Mouse (Mus musculus) limb, embryonic 12.5 days (tissue): ENCODE measurements at regions not wholly inside any gene's neighbourhood (a gene's known extent, or its start where the extent isn't known, plus 50 kb on each side); places are given as distances from the start of the nearest gene placed in this dataset.

ENCODE experiments used
- ATAC-seq: fragments of 200-750 bp; cut with Nextera tagmentation; 2 replicates; pipeline ENCODE4 v1.8.0; 2017; ENCODE audit warnings: low read depth, moderate TSS enrichment; ENCODE audit not compliant: insufficient number of reproducible peaks, insufficient read depth, low FRiP score, low TSS enrichment
- H3K27ac ChIP-seq: fragments of 300-500 bp; sonication (generic); 2 replicates; pipeline ENCODE4 v1.5.1; 2016; ENCODE audit warnings: mild to moderate bottlenecking, moderate library complexity
- H3K27me3 ChIP-seq: fragments of 300-500 bp; sonication (generic); 2 replicates; pipeline ENCODE4 v1.6.1; 2016; ENCODE audit warnings: mild to moderate bottlenecking, moderate library complexity
- H3K36me3 ChIP-seq: fragments of 300-500 bp; sonication (generic); 2 replicates; pipeline ENCODE4 v1.6.1; 2016; ENCODE audit warnings: mild to moderate bottlenecking, moderate library complexity
- H3K4me1 ChIP-seq: fragments of 300-500 bp; sonication (generic); replicated peaks from 2 replicates; pipeline ENCODE4 v1.6.1; 2016
- H3K4me2 ChIP-seq: fragments of 300-500 bp; sonication (generic); 2 replicates; pipeline ENCODE4 v1.6.1; 2016; ENCODE audit warnings: mild to moderate bottlenecking, moderate library complexity
- H3K4me3 ChIP-seq: fragments of 300-500 bp; sonication (generic); replicated peaks from 2 replicates; pipeline ENCODE4 v1.5.1; 2016; ENCODE audit warnings: mild to moderate bottlenecking
- H3K9ac ChIP-seq: fragments of 300-500 bp; sonication (generic); replicated peaks from 2 replicates; pipeline ENCODE4 v1.6.1; 2016; ENCODE audit warnings: mild to moderate bottlenecking, moderate library complexity
- H3K9me3 ChIP-seq: fragments of 300-500 bp; sonication (generic); 2 replicates; pipeline ENCODE4 v1.6.1; 2016; ENCODE audit warnings: mild to moderate bottlenecking, moderate library complexity
- WGBS: fragments of 180-500 bp; shearing (Covaris S2); methylation state at CpG from one replicate; pipeline ENCODE4 v1.1.7; 2016; 5-methylcytosine and 5-hydroxymethylcytosine counted together

DNA sequence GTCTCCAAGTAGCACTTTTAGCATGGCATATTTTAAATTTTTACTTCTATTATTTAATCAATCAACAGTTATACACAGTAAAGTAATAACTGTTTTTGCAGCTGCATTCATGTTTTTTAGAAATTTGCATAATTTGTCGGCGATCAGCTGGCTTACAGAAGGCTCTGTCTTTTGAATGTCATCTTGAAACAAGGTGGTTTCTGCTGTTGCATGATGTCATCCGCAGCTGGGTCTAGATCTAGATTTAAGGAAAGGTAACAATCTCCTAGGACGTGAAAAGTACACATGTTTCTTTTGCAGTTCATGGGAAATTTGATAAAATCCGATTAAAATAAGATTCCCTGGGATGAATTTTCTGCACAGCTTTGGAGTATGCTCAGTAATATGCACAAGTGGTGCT lies 534.9 kb downstream of the Ttll7 start:
- Histone ChIP-seq H3K4me2 (no peak overlapping the region), H3K27ac (no peak overlapping the region), H3K4me1 (no peaks in the 10 kb centered on the region), H3K4me3 (no peak overlapping the region), H3K9me3 (peaks cover 13% of the 10 kb centered on the region; the same call in 1 of the 2 replicates), H3K27me3 (no peaks in the 10 kb centered on the region), H3K36me3 (no peaks in the 10 kb centered on the region), H3K9ac (no peak overlapping the region)
- 82% methylated on average over 5 of the region's 5 CpGs for WGBS
- ATAC-seq = no peak

- no peak overlapping the region for H3K4me2 ChIP-seq
- no peak overlapping the region for H3K4me3 ChIP-seq
- H3K27me3 ChIP-seq = no peaks in the 10 kb centered on the region
- H3K4me1 ChIP-seq = no peaks in the 10 kb centered on the region
- H3K9me3 ChIP-seq = 0 out of 2 replicates have a peak, but pooled peaks cover 4% of the 10 kb centered on the region
- no peak overlapping the region for H3K9ac ChIP-seq
- H3K36me3 ChIP-seq = no peaks in the 10 kb centered on the region
- 89% methylated on average over 8 of the region's 8 CpGs for WGBS
- no peak overlapping the region for H3K27ac ChIP-seq
- ATAC-seq = no peak
Measured at GRCm38 (mm10) chr3:147398298-147398697, 546.1 kb downstream of the Ttll7 start.

DNA sequence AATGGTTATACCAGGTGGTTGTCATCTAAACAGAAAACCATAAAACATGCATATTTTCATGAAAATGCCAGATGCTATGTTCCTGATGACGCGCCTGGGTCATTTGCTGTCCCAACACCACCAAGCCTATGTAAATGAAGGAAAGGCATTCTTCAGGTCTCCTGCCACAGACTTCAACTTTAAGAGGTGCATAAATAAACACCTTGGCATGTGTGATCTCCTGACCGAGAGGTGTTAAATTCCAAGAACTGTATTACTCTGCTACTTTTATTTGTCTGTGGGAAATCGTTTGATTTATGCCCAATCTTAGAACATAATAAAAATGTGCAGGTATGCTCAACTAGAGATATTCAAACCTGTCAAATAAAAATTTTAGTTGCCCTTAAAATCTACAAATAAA lies 560.1 kb downstream of the Ttll7 start:
- no peak overlapping the region for H3K27ac ChIP-seq
- no peaks in the 10 kb centered on the region for H3K9me3 ChIP-seq
- WGBS = 54% methylated on average over 4 of the region's 4 CpGs
- H3K4me3 ChIP-seq = no peak overlapping the region
- no peak overlapping the region for H3K4me2 ChIP-seq
- no peak; the same call in 1 of the 2 replicates for ATAC-seq
- H3K27me3 ChIP-seq = no peaks in the 10 kb centered on the region
- H3K36me3 ChIP-seq = no peaks in the 10 kb centered on the region
- H3K4me1 ChIP-seq = peaks cover 6% of the 10 kb centered on the region
- no peak overlapping the region for H3K9ac ChIP-seq

- Histone ChIP-seq H3K27ac (no peak overlapping the region), H3K27me3 (no peaks in the 10 kb centered on the region), H3K36me3 (no peaks in the 10 kb centered on the region), H3K9me3 (no peaks in the 10 kb centered on the region), H3K4me2 (no peak overlapping the region), H3K4me3 (no peak overlapping the region), H3K4me1 (no peaks in the 10 kb centered on the region), H3K9ac (no peak overlapping the region)
- no peak for ATAC-seq
- 54% methylated on average over 3 of the region's 3 CpGs for WGBS
Measured at GRCm38 (mm10) chr3:147416926-147417325, 564.8 kb downstream of the Ttll7 start.

- 58% methylated on average over 3 of the region's 3 CpGs for WGBS
- ATAC-seq = no peak
- H3K4me2 ChIP-seq = no peak overlapping the region
- H3K36me3 ChIP-seq = no peaks in the 10 kb centered on the region
- H3K9ac ChIP-seq = no peak overlapping the region
- no peak overlapping the region for H3K27ac ChIP-seq
- no peak overlapping the region for H3K4me3 ChIP-seq
- no peaks in the 10 kb centered on the region for H3K27me3 ChIP-seq
- H3K4me1 ChIP-seq = peaks cover 12% of the 10 kb centered on the region
- no peaks in the 10 kb centered on the region for H3K9me3 ChIP-seq
Measured at GRCm38 (mm10) chr3:147419129-147419528, 567.0 kb downstream of the Ttll7 start.

DNA sequence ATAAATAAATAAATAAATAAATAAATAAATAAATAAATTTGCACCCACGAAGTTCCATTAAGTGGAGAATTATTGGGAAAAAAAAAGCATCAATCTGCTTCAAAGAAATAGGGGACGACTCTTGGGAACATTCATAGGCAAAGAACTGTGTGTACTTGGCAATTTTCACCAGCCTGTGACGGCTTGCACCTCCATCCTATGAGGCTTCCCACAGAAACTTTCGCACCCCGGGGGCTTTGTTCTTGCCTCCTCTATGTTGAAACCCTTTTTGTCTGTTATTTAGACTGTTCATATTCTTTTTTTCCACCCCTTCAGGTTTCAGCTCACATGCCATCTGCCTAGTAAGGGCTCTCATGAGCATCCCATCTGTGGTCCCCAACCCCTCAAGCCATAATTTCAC lies 570.0 kb downstream of the Ttll7 start:
- Histone ChIP-seq H3K4me1 (peaks cover 14% of the 10 kb centered on the region), H3K4me3 (no peak overlapping the region), H3K27me3 (no peaks in the 10 kb centered on the region), H3K27ac (no peak overlapping the region), H3K9ac (no peak overlapping the region), H3K36me3 (no peaks in the 10 kb centered on the region), H3K4me2 (no peak overlapping the region), H3K9me3 (no peaks in the 10 kb centered on the region)
- ATAC-seq = no peak
- WGBS = 69% methylated on average over 5 of the region's 5 CpGs

DNA sequence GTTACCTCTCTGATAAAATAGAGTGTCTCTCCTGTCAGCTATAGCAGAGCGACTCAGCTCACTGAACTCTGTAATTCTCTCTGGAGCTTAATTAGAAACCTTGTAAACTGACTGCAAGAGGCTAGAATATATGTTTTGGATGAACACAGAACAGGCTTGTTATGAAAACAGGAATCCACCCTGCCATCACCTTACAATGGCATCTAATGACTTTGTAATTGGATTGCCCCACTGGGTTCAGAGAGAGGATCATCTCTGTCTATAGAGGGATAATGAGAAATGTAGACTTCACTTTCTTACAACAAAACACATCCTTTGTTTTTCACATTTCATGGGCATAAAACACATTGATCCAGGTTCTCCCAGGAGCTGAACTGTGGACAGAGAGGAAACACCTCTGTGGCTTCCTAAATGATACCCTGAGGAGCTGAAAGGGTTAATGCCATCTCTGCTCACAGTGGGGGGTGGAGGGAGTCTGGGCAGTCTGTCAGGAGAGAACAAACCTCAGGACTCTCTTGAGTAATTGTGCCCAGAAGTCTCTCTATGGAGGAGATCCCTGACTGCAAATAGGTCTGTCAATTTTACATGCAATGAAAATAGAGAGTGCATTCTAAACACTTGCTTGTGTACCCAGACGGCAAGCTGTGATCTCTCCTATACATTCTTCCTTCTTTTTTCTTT lies 571.9 kb downstream of the Ttll7 start:
- Histone ChIP-seq H3K9me3 (no peaks in the 10 kb centered on the region), H3K36me3 (no peaks in the 10 kb centered on the region), H3K4me1 (peaks cover 18% of the 10 kb centered on the region), H3K4me2 (no peak overlapping the region), H3K4me3 (no peak overlapping the region), H3K9ac (no peak overlapping the region), H3K27me3 (no peaks in the 10 kb centered on the region), H3K27ac (no peak overlapping the region)
- WGBS = 22% methylated on average over 2 of the region's 2 CpGs
- ATAC-seq = no peak

- no peak for ATAC-seq
- Histone ChIP-seq H3K9ac (no peak overlapping the region), H3K27me3 (no peaks in the 10 kb centered on the region), H3K9me3 (no peaks in the 10 kb centered on the region), H3K4me1 (peaks cover 18% of the 10 kb centered on the region), H3K27ac (0 out of 2 replicates have a peak overlapping the region, but pooled peaks have one; percentile 41), H3K4me2 (peak overlapping the region; percentile 10; the same call in 1 of the 2 replicates), H3K4me3 (no peak overlapping the region), H3K36me3 (no peaks in the 10 kb centered on the region)
- WGBS = 43% methylated on average over 10 of the region's 10 CpGs
Measured at GRCm38 (mm10) chr3:147428837-147429236, 576.7 kb downstream of the Ttll7 start.

GRCm38 (mm10) chr3:147442925-147443690 lies 590.9 kb downstream of the Ttll7 start:
- Histone ChIP-seq H3K27me3 (no peaks in the 10 kb centered on the region), H3K27ac (no peak overlapping the region), H3K9me3 (no peaks in the 10 kb centered on the region), H3K4me1 (peaks cover 21% of the 10 kb centered on the region), H3K4me2 (no peak overlapping the region), H3K9ac (no peak overlapping the region), H3K4me3 (no peak overlapping the region), H3K36me3 (no peaks in the 10 kb centered on the region)
- no peak for ATAC-seq
- WGBS = 73% methylated on average over 5 of the region's 5 CpGs

DNA sequence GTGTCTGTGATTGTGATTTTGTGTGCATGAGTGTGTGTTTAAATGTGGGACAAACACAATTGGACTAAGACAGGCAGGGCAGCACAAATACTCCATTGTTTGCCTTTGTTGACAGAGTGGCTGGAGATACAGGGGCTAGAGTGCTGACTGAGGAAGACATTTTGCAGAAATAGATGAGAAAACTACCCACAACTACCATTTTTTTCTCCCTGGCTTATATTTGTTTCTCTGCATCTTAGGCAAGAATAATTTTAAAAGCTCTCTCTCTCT lies 591.5 kb downstream of the Ttll7 start:
- H3K27ac ChIP-seq = no peak overlapping the region
- ATAC-seq = no peak

DNA sequence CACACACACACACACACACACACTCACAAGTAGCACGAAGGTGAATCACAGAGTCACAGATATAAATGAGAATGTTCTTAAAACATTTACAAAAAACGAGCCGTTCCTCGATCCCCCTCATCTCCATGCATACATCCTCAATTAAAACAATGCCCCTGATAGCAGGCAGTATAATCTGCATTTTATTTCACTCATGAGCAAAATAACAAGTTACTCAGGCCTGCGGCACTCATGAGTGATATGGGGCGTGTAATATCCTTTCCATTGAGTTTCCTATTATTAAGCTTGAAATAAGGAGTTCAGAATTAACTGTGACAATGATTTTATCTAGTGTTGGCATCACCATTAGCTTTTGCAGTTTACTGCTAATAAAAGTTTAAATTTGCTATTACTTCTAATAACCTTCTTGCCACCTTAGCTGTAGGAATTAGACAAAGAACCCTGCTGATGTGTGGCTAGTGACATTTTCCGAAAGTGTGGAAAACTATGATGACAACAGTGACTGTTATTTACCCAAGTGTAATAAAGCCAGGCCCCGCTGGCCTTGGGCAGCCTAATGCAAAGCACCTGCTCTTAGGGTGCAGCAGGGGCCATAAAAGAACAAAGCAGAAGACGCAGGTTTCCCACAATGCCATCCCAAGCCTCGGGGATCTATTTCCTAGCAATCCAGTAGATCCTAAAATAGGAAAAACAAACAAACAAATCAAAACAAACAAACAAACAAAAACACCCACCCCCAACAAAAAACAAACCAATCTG lies 592.0 kb downstream of the Ttll7 start:
- Histone ChIP-seq H3K4me3 (no peak overlapping the region), H3K27ac (no peak overlapping the region), H3K36me3 (no peaks in the 10 kb centered on the region), H3K27me3 (no peaks in the 10 kb centered on the region), H3K9me3 (no peaks in the 10 kb centered on the region), H3K9ac (no peak overlapping the region), H3K4me2 (no peak overlapping the region), H3K4me1 (peaks cover 21% of the 10 kb centered on the region)
- WGBS = 42% methylated on average over 10 of the region's 10 CpGs
- no peak for ATAC-seq

More for the DNA sequence above, 591.5 kb downstream of the Ttll7 start:
- peaks cover 21% of the 10 kb centered on the region for H3K4me1 ChIP-seq
- no peaks in the 10 kb centered on the region for H3K36me3 ChIP-seq
- no peak overlapping the region for H3K4me3 ChIP-seq
- H3K9ac ChIP-seq = no peak overlapping the region
- H3K9me3 ChIP-seq = no peaks in the 10 kb centered on the region
- no peaks in the 10 kb centered on the region for H3K27me3 ChIP-seq
- H3K4me2 ChIP-seq = no peak overlapping the region
